Mouse (Mus musculus): ENCODE data around the gene Gpsm2.
A peak's percentile ranks its signal among the peaks of the same experiment; 100 is the strongest.
"Not testable (repeated sequence)": the region's sequence is repeated elsewhere in the genome, so short reads cannot be mapped to it uniquely, and the experiment has no call there.

Gpsm2 gene

DNA sequence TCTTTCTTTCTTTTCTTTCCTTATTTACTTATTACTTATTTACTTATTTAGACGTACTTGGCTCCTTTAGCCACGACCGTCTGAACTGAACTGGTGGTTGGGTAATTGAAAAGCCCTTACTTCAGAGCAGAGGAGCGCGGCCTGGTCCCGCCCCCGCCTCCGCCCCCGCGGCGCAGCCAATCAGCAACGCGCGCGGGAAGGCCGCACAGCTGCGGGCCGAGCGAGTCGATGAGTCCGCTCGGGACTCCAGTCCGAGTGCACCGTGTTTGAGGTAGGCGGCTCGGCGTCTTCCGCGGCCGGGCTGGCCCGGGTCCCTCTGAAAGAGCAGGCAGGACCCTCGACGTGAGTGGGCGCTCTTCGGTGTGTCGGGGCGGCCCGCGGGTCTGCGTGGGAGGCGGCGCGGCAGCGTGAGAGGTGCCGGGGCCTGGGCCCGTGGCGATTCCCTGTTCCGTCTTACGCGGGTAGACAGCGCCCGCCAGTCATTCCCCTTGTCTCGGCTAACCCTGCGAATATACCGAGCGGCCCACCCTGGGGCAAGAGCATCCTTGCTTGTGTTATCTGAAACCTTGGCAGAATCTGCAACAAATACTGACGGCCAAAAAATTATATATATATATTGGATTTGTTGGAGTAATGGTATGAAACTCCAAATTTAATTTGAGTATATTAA, 68.3 kb downstream of the Gpsm2 start, which contains the start of gene Clcc1:
Gene Clcc1, plus strand, starts transcription at position 204 of the 670 bp plus-strand sequence.
- peak; percentile 96 to 98 for DNase-seq

DNA sequence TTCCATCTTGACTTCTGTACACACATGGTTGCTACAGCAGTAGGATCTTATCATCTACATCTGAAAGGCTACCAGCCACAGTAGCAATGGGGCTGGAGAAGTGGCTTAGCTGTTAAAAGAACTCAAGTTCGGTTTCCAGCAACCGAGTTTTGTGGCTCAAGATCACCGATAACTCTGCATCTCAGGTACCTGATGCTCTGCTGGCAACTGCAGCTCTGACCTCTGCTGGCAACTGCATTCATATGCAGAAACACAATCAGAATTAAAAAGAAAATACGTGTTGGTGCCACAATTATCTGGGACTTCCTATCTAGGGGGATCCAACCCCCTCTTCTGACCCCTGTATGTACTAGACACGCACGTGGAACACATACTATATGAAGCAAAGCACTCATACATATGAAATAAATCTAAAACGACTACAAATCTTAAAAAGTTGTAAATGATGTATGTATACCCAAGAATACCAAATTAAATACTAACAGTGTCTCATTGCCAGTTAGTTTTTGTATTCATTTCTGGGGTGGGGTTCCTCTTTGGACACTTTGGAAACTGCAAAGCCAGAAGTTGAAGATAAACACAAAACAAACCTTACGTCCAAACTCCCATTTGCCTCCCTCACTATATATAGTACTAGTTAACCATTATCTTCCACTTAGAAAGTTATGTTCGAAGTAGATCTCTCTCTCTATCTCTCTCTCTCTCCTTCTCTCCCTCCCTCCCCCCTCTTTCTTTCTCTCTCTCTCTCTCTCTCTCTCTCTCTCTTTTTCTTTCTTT, 69.1 kb downstream of the Gpsm2 start:
- no peak for DNase-seq

DNA sequence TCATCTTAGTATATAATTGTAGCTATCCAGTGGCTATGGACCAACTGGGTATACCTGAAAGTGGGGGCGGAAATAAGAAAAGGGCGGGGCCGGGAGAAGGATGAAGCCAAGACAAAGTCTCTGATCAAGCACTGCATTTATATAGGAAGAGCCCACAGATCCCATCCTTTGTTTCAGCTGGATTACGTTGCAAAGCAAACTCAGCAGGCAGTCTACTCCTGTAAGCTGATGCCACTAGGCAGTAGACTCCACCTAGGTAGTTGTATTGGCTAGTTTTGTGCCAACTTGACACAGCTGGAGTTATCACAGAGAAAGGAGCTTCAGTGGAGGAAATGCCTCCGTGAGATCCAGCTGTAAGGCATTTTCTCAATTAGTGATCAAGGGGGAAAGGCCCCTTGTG, 74.4 kb downstream of the Gpsm2 start:
- not testable (repeated sequence) for DNase-seq

DNA sequence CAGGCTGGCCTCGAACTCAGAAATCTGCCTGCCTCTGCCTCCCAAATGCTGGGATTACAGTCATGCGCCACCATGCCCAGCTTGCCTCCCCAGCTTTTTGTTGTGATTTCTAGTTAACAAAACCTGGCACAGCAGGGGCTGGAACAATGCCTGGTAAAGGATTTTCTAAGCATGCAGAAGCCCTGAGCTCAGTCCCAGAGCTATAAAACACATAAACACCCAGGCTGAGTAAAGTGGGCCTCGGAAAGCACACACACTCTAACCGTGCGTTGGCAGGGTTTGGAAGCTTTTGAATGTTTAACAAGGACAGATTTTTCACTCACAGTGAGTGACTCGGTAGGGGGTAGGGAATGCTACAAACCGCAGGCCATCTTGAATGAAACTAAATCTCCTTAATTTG, 76.1 kb downstream of the Gpsm2 start:
- DNase-seq, result peak; percentile 57 to 64

DNA sequence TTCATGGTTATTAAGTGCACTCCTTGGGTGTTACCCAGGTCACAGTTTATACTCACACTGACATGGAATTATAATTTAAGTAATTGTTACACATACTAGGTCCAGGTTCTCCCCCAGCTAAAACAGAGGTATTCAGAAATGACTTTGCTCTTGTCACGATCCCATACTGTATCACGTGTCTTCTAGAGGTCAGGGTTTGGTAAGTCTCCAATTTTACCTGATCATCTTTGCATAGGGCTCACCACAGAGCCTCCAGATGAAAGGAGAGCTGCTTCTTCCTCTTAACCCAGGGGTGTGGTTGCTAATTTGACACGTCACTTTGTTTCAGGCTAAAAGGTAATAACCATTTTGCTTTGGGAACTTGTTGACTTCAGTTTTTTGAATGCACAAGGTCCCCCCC, 77.3 kb downstream of the Gpsm2 start:
- DNase-seq, result no peak

DNA sequence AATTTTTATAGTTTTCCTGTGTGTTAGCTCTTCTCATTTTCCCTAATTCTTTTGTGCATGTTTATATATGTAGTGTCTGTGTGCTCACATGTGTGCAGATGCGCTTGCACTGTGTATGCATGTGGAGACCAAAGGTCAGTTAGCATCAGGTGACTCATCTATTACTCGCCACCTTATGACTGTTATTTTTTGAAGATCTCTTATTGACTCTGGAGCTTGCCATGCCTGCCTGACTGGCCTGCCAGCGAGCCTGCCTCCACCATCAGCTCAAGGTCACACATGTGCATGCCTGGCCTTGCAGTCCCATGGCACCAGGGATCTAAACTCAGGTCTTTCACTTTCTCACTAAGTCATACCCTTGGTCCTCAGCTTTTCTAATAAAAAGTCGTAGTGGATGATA, 81.1 kb downstream of the Gpsm2 start:
- no peak for DNase-seq

DNA sequence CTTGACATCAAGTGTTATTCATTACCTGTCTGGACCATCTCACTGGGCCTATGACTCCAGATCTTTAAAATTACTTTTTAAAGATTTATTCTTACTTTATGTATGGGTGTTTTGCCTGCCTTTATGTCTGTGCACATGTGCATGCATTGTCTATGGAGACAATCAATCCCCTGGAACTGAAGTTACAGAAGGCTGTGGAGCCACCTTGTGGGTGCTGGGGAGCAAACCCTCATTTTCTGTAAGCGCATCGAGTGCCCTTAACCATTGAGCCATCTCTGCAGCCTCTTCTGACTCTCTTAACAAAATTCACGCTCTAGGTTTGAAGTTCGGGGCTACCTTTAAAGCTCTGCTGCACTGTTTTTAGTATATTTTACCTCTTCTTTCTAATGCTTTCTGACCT, 82.7 kb downstream of the Gpsm2 start:
- no peak for DNase-seq

DNA sequence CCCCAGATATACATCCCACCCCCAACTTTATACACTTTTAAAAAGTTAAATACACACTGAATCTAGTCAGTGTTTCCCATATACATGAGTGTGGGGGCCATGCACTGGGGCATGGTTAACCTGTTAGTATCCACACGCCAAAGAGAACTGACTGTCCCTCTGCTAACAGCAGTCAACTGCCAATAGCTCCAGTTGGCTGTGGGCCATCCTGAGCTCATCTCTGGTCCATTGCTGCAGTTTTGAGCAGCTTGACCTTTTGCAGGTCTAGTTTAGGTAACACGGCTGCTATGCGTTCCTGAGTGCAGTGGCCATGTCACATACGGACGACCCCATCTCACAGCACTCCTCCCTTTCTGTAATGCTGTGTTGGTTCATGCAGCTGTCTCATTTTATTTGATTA, 87.3 kb downstream of the Gpsm2 start:
- peak; percentile 37 to 40 for DNase-seq

Data from cerebellum, postnatal 10 days (tissue).